7 mouse cellular contexts compared by ENCODE assay signal in the genomic region with DNA sequence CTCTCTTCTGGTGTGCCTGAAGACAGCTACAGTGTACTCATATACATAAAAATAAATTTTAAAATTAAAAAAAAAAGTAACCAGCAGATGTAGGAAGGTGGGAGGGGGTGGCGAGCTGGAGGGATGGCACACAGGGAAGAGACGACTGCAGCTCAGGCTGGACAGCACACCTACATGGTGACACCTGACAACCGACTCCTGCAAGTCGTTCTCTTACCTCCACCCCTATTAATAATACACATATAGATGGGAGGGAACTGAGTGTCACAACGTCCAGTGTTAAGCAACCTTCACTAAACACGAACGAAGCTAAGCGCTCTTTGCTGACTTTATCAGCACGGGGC. TPM values are rescaled to one million over a fixed set of nuclear protein-coding genes. Genes with fewer than 3 reads are reported as not detected.
DNase-seq lines count a peak whose midpoint lies in the region; ATAC-seq and TF ChIP-seq lines count a peak whose summit lies in the region.

No protein-coding gene starts in this region.

- ATAC-seq in lung, embryonic 15.5 days (ENCODE audit: borderline replicate concordance, extremely low read depth, low FRiP score, low TSS enrichment), result no peak
- peak; percentile 19; the same call in 1 of the 2 replicates for ATAC-seq in limb, embryonic 11.5 days (ENCODE audit: insufficient number of reproducible peaks, low FRiP score, low TSS enrichment, low read depth)

- intact Hi-C loops in left cerebral cortex, postnatal 10 days (cut with DNase I), result loop anchor here (5.0 to 10.0 kb wide), 2 partner anchors 111 to 454 kb away; no protein-coding TSS in a partner anchor

- TF ChIP-seq CTCF in olfactory bulb, adult 2 months (IDR thresholded peaks at IDR 0.05; ENCODE audit: insufficient read depth, low read depth, low read length), result no peak

- H3K9ac ChIP-seq in lung, embryonic 15.5 days, result peak overlapping the region; percentile 89
- H3K9ac ChIP-seq in limb, embryonic 11.5 days (ENCODE audit: low read length), result peak overlapping the region; percentile 95

- peak overlapping the region; percentile 69 for H3K4me2 ChIP-seq in lung, embryonic 15.5 days
- peak overlapping the region; percentile 48 for H3K4me2 ChIP-seq in limb, embryonic 11.5 days (ENCODE audit: low read depth, severe bottlenecking)

- H3K4me1 ChIP-seq in lung, embryonic 15.5 days, result peaks cover 17% of the 10 kb centered on the region
- peaks cover 26% of the 10 kb centered on the region for H3K4me1 ChIP-seq in erythroblast, embryonic 14.5 days (ENCODE audit: control insufficient read depth)
- no peaks in the 10 kb centered on the region for H3K4me1 ChIP-seq in limb, embryonic 11.5 days (ENCODE audit: control insufficient read depth, insufficient read depth, low read length)
- peaks cover 3% of the 10 kb centered on the region for H3K4me1 ChIP-seq in olfactory bulb, adult 2 months (ENCODE audit: control insufficient read depth, insufficient read depth, low read length)

- TF ChIP-seq POLR2A in olfactory bulb, adult 2 months (IDR thresholded peaks at IDR 0.05; ENCODE audit: insufficient read depth, low read depth, low read length), result no peak

- H3K9me3 ChIP-seq in lung, embryonic 15.5 days, result no peaks in the 10 kb centered on the region
- H3K9me3 ChIP-seq in erythroblast, embryonic 14.5 days (ENCODE audit: control insufficient read depth, low read length), result no peaks in the 10 kb centered on the region
- H3K9me3 ChIP-seq in limb, embryonic 11.5 days (ENCODE audit: control insufficient read depth, low read length), result no peaks in the 10 kb centered on the region

- under 1% methylated on average over 9 of the region's 9 CpGs for WGBS in lung, embryonic 15.5 days
- under 1% methylated on average over 9 of the region's 9 CpGs for WGBS in limb, embryonic 11.5 days
- 0% methylated on average over 9 of the region's 9 CpGs for WGBS in olfactory bulb, adult 2 months

- no peak overlapping the region for H3K27ac ChIP-seq in lung, embryonic 15.5 days
- no peak overlapping the region for H3K27ac ChIP-seq in limb, embryonic 11.5 days (replicated peaks; ENCODE audit: low read depth, low read length)
- H3K27ac ChIP-seq in olfactory bulb, adult 2 months (ENCODE audit: insufficient read depth, low read depth, low read length), result no peak overlapping the region

- H3K4me3 ChIP-seq in lung, embryonic 15.5 days, result peak overlapping the region; percentile 80
- H3K4me3 ChIP-seq in erythroblast, embryonic 14.5 days (replicated peaks), result peak overlapping the region; percentile 97
- H3K4me3 ChIP-seq in limb, embryonic 11.5 days (ENCODE audit: low read depth, low read length), result peak overlapping the region; percentile 83
- H3K4me3 ChIP-seq in olfactory bulb, adult 2 months (ENCODE audit: insufficient read depth, low read depth, low read length), result peak overlapping the region; percentile 73

- no peaks in the 10 kb centered on the region for H3K27me3 ChIP-seq in lung, embryonic 15.5 days
- no peaks in the 10 kb centered on the region; the same call in 1 of the 2 replicates for H3K27me3 ChIP-seq in erythroblast, embryonic 14.5 days (ENCODE audit: control insufficient read depth)
- no peaks in the 10 kb centered on the region for H3K27me3 ChIP-seq in limb, embryonic 11.5 days (ENCODE audit: control insufficient read depth, insufficient read depth, low read length)

- DNase-seq in lung, postnatal 25 days (ENCODE audit: low spot score), result no peak
- no peak for DNase-seq in limb, embryonic 11.5 days (ENCODE audit: low spot score)
- no peak for DNase-seq in left cerebral cortex, postnatal 10 days (ENCODE audit: extremely low spot score in 1 of 2, low spot score in 2 of 2)
- no peak for DNase-seq in left cerebral cortex, adult 11 months (ENCODE audit: low spot score)

- peaks cover 31% of the 10 kb centered on the region for H3K36me3 ChIP-seq in lung, embryonic 15.5 days
- H3K36me3 ChIP-seq in erythroblast, embryonic 14.5 days (ENCODE audit: control insufficient read depth), result peaks cover 41% of the 10 kb centered on the region
- H3K36me3 ChIP-seq in limb, embryonic 11.5 days (ENCODE audit: control insufficient read depth, insufficient read depth, low read length), result peaks cover 6% of the 10 kb centered on the region; the same call in 1 of the 2 replicates

RNA-seq across cellular contexts. Expression of gene Yeats4, which starts 0.6 kb away (rescaled TPM):
- 59.3 and 60.6 TPM in 2 replicates for polyA plus RNA-seq in lung, embryonic 15.5 days (2015; fragmentation: Nextera tagmentation; extraction: Ambion mirVana)
- 24.5 and 26.4 TPM in 2 replicates for polyA plus RNA-seq in erythroblast, embryonic 14.5 days (2012)
- 131 TPM in 2 replicates for polyA plus RNA-seq in limb, embryonic 11.5 days (2014; fragmentation: Nextera tagmentation; extraction: Ambion mirVana)
- polyA plus RNA-seq in olfactory bulb, adult 2 months (2012; ENCODE audit: insufficient read depth, insufficient read length, low replicate concordance, missing spikeins), result 578 TPM in 1 of 2 replicates, not detected in the other
- 10 to 100 TPM; 61.2 to 64.2 TPM for total RNA-seq in left cerebral cortex, postnatal 10 days (2021)

RNA-seq across cellular contexts. Expression of gene 9530003J23Rik, which starts 14.8 kb away (rescaled TPM):
- not detected in 2 replicates for polyA plus RNA-seq in lung, embryonic 15.5 days (2015; fragmentation: Nextera tagmentation; extraction: Ambion mirVana)
- polyA plus RNA-seq in erythroblast, embryonic 14.5 days (2012), result not detected in 2 replicates
- 0.17 and 0.23 TPM in 2 replicates for polyA plus RNA-seq in limb, embryonic 11.5 days (2014; fragmentation: Nextera tagmentation; extraction: Ambion mirVana)
- not detected in 2 replicates for polyA plus RNA-seq in olfactory bulb, adult 2 months (2012; ENCODE audit: insufficient read depth, insufficient read length, low replicate concordance, missing spikeins)
- not detected for total RNA-seq in left cerebral cortex, postnatal 10 days (2021)

RNA-seq across cellular contexts. Expression of gene Lyz2, which starts 58.4 kb away (rescaled TPM):
- 170 and 197 TPM in 2 replicates for polyA plus RNA-seq in lung, embryonic 15.5 days (2015; fragmentation: Nextera tagmentation; extraction: Ambion mirVana)
- 0.07 and 0.16 TPM in 2 replicates for polyA plus RNA-seq in erythroblast, embryonic 14.5 days (2012)
- 10.0 and 11.7 TPM in 2 replicates for polyA plus RNA-seq in limb, embryonic 11.5 days (2014; fragmentation: Nextera tagmentation; extraction: Ambion mirVana)
- polyA plus RNA-seq in olfactory bulb, adult 2 months (2012; ENCODE audit: insufficient read depth, insufficient read length, low replicate concordance, missing spikeins), result not detected in 2 replicates
- 1 to 10 TPM; 6.7 to 7.6 TPM for total RNA-seq in left cerebral cortex, postnatal 10 days (2021)
